Mouse (Mus musculus) intestine, embryonic 16.5 days (tissue): Measurements from ENCODE around the gene Gm3696. TPM values are rescaled to one million over a fixed set of nuclear protein-coding genes. Genes with fewer than 3 reads are reported as not detected.
"Not testable (repeated sequence)": the region's sequence is repeated elsewhere in the genome, so short reads cannot be mapped to it uniquely, and the experiment has no call there.

Experiments used
- ATAC-seq: fragments of 200-750 bp; cut with Nextera tagmentation; 2 replicates; pipeline ENCODE4 v1.8.0; 2017; ENCODE audit warnings: moderate TSS enrichment, moderate library complexity
- H3K27ac ChIP-seq: fragments of 300-500 bp; sonication (generic); 2 replicates; pipeline ENCODE4 v1.5.1; 2014; ENCODE audit warnings: mild to moderate bottlenecking, low read length
- H3K27me3 ChIP-seq: fragments of 300-500 bp; sonication (generic); replicated peaks from 2 replicates; pipeline ENCODE4 v1.6.1; 2014; ENCODE audit warnings: low read length, control low read depth, mixed read lengths; ENCODE audit not compliant: control insufficient read depth, insufficient read depth
- H3K36me3 ChIP-seq: fragments of 300-500 bp; sonication (generic); 2 replicates; pipeline ENCODE4 v1.6.1; 2014; ENCODE audit warnings: low read length, control low read depth; ENCODE audit not compliant: control insufficient read depth, insufficient read depth
- H3K4me1 ChIP-seq: fragments of 300-500 bp; sonication (generic); 2 replicates; pipeline ENCODE4 v1.6.1; 2014; ENCODE audit warnings: low read length, control low read depth, mixed read lengths; ENCODE audit not compliant: control insufficient read depth, insufficient read depth
- H3K4me2 ChIP-seq: fragments of 300-500 bp; sonication (generic); 2 replicates; pipeline ENCODE4 v1.6.1; 2014; ENCODE audit warnings: low read depth, low read length, control low read depth
- H3K4me3 ChIP-seq: fragments of 300-500 bp; sonication (generic); 2 replicates; pipeline ENCODE4 v1.5.1; 2014; ENCODE audit warnings: mild to moderate bottlenecking, low read length
- H3K9ac ChIP-seq: fragments of 300-500 bp; sonication (generic); 2 replicates; pipeline ENCODE4 v1.6.1; 2014; ENCODE audit warnings: low read depth, low read length
- H3K9me3 ChIP-seq: fragments of 300-500 bp; sonication (generic); 2 replicates; pipeline ENCODE4 v1.6.1; 2016; ENCODE audit warnings: low read length, control low read depth; ENCODE audit not compliant: control insufficient read depth
- WGBS: fragments of 180-500 bp; shearing (Covaris S2); extraction: QIAGEN DNeasy Blood & Tissue Kit; methylation state at CpG from one replicate; pipeline ENCODE4 v1.1.7; 2014; 5-methylcytosine and 5-hydroxymethylcytosine counted together
- polyA plus RNA-seq: library from polyadenylated mRNA; unstranded; fragments of >200 nt; fragmentation: Nextera tagmentation; extraction: Ambion mirVana; gene quantifications from 2 replicates; pipeline ENCODE4 v1.2.1, GENCODE M21; 2015

Gm3696 gene
- 0.49 and 0.70 TPM in 2 replicates for polyA plus RNA-seq

DNA sequence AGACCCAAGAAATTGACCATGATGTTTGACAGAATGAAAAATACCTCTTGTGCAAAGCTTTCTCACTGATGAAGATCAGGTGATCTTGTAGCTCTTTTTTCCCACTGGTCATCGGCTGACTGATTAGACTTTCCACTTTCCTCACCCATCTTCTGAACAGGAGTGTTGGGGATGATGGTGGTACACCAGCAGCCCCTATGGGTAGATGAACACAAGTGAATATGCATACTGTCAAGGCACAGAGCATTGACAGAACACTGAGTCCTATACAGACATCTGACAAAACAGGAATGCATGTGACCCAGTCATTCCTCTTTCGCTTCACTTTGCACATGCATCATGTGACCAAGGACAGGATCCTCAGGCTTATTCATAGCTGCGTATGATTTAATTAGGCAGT lies at the start of gene Gm3696:
Gm3696 (minus strand) TSS at position 101 of the 400 bp plus-strand sequence.
- H3K4me2 ChIP-seq, H3K36me3 ChIP-seq, H3K4me3 ChIP-seq, H3K27ac ChIP-seq, H3K9ac ChIP-seq, H3K4me1 ChIP-seq, H3K27me3 ChIP-seq, H3K9me3 ChIP-seq, ATAC-seq: not testable (repeated sequence)
- 71% methylated on average over 1 of the region's 3 CpGs for WGBS

DNA sequence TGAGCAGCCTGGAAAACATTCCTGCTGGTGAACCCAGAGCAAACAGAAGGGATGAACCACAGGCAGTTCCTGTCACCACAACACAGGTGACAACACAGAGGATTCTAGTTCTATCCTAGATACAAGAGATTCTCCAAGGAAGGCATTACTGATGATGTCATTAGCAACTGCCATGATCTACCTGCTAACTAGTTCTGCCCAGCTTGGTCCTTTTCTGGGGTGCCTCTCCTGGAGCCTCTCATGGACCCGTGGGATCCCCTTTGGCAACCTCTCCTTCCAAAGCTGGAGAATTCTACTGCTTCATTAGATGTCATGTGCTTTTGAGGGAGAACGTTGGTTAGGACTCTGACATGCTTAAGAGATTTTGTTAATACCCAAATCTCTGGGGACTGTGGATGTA lies 24.9 kb upstream of the Gm3696 start, which contains the start of gene Gm6676:
Gm6676 (minus strand) TSS at position 101 of the 400 bp plus-strand sequence.
- ATAC-seq, H3K4me2 ChIP-seq, H3K9ac ChIP-seq, H3K4me3 ChIP-seq, H3K27ac ChIP-seq, H3K36me3 ChIP-seq, H3K9me3 ChIP-seq, H3K4me1 ChIP-seq, H3K27me3 ChIP-seq: not testable (repeated sequence)
- no CpG with 5 or more reads among the region's 2 CpGs for WGBS

DNA sequence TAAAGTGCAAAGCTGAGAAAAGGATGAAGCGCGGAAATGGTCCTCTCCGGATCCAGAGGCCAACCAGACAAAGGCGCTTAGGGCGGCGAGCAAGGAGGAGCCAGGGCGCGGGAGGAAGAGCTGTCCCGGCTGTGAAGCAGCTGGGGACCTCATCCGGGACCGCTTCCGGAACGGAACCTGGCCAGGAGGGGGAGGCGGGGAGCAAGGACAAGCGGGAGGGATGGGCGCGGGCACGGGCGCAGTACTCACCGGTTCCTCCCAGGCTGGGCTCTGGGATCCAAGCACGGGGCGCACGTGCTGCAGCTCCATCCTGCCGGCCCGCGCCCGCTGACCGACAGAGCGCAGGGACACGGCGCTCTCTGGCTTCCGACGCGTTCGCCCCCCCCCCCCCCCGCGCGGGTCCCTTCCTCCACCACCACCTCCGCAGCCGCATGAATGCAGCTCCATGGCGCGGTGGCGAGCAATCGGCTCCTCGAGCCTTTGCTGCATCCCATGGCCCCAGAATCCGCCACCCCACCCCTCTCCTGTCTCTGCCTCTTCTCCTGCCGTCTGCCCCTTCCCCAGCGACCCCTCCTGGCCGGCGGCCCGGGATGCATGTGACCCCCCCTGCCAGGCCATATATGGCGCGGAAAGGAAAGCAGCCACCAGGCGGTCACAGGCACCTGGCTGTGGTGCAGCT lies 4.8 kb upstream of the Gm3696 start:
- 0 out of 2 replicates have a peak, but pooled peaks have one; percentile 28 for ATAC-seq
- H3K4me2 ChIP-seq: peak overlapping the region; percentile 62
- H3K27ac ChIP-seq, H3K9me3 ChIP-seq, H3K4me1 ChIP-seq, H3K36me3 ChIP-seq, H3K27me3 ChIP-seq: not testable (repeated sequence)
- peak overlapping the region; percentile 49 for H3K4me3 ChIP-seq
- peak overlapping the region; percentile 62 for H3K9ac ChIP-seq
- 1% methylated on average over 9 of the region's 54 CpGs for WGBS

DNA sequence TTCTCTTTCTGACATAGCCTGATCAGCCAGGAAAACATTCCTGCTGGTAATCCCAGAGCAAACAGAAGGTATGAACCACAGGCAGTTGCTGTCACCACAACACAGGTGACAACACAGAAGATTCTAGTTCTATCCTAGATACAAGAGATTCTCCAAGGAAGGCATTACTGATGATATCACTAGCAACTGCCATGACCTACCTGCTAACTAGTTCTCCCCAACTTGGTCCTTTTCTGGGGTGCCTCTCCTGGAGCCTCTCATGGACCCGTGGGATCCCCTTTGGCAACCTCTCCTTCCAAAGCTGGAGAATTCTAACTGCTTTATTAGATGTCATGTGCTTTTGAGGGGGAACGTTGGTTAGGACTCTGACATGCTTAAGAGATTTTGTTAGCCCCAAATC lies 55.6 kb downstream of the Gm3696 start, which contains the start of gene Gm3685:
Gm3685 (minus strand) TSS at position 101 of the 400 bp plus-strand sequence.
- not testable (repeated sequence) for H3K27me3 ChIP-seq, ATAC-seq, H3K4me2 ChIP-seq, H3K4me1 ChIP-seq, H3K9me3 ChIP-seq, H3K36me3 ChIP-seq, H3K27ac ChIP-seq, H3K9ac ChIP-seq, H3K4me3 ChIP-seq
- WGBS: no CpG with 5 or more reads among the region's 2 CpGs

Other genes starting within 250 kb of the Gm3696 start
- gene Gm3667, start 210.7 kb downstream of the Gm3696 start, polyA plus RNA-seq: 0.12 and 0.17 TPM in 2 replicates
- not detected in 2 replicates for gene Gm6356, start 126.8 kb downstream of the Gm3696 start, polyA plus RNA-seq
- gene Gm10406, start 73.2 kb downstream of the Gm3696 start, polyA plus RNA-seq: 0.13 and 0.27 TPM in 2 replicates
- gene Gm3685, start 55.7 kb downstream of the Gm3696 start, polyA plus RNA-seq: not detected in 2 replicates
- gene Gm6676, start 24.8 kb upstream of the Gm3696 start, polyA plus RNA-seq: not detected in 2 replicates
- gene Gm3512, start 73.9 kb upstream of the Gm3696 start, polyA plus RNA-seq: 2.0 and 2.1 TPM in 2 replicates
- gene Gm16434, start 93.9 kb upstream of the Gm3696 start, polyA plus RNA-seq: not detected in 2 replicates
- gene Gm3727, start 164.1 kb upstream of the Gm3696 start, polyA plus RNA-seq: not detected in 2 replicates
- 0.35 and 0.56 TPM in 2 replicates for gene Gm3739, start 214.4 kb upstream of the Gm3696 start, polyA plus RNA-seq
- gene Gm5797, start 231.8 kb upstream of the Gm3696 start, polyA plus RNA-seq: not detected in 2 replicates